Mouse (Mus musculus) cerebellum, adult 2 months (tissue): ENCODE measurements around the gene Bcat1. TPM values are rescaled to one million over a fixed set of nuclear protein-coding genes. Genes with fewer than 3 reads are reported as not detected.

Experiments used
- DNase-seq, 2 experiments: peaks; one replicate each; pipeline ENCODE4 v3.0.0; 2021
- H3K27ac ChIP-seq: fragments of 200-500 bp; 2 replicates; pipeline ENCODE4 v1.5.1; 2012; ENCODE audit warnings: low read length, control low read depth, inconsistent platforms; ENCODE audit not compliant: insufficient read depth
- H3K27me3 ChIP-seq: fragments of 200-500 bp; 2 replicates; pipeline ENCODE4 v1.6.1; 2012; ENCODE audit warnings: inconsistent platforms, mild to moderate bottlenecking, low read length, moderate library complexity; ENCODE audit not compliant: control insufficient read depth, insufficient read depth
- H3K4me1 ChIP-seq: fragments of 200-500 bp; 2 replicates; pipeline ENCODE4 v1.6.1; 2011; ENCODE audit warnings: low read length; ENCODE audit not compliant: control insufficient read depth, insufficient read depth
- H3K4me3 ChIP-seq: fragments of 200-500 bp; replicated peaks from 2 replicates; pipeline ENCODE3; 2011; ENCODE audit warnings: mild to moderate bottlenecking, low read depth, low read length, control low read depth; ENCODE audit not compliant: insufficient read depth
- CTCF ChIP-seq: fragments of 200-500 bp; IDR thresholded peaks from 2 replicates; pipeline ENCODE4 v1.5.1; 2011; ENCODE audit warnings: low read depth, mild to moderate bottlenecking, control low read depth, low read length, moderate library complexity, borderline replicate concordance; ENCODE audit not compliant: insufficient read depth
- POLR2A ChIP-seq: fragments of 200-500 bp; IDR thresholded peaks from 2 replicates; pipeline ENCODE4 v1.6.1; 2011; ENCODE audit warnings: low read length, control low read depth, borderline replicate concordance; ENCODE audit not compliant: insufficient read depth
- WGBS: fragments of 180-500 bp; shearing (Covaris S2); methylation state at CpG from one replicate; pipeline ENCODE4 v1.1.7; 2018; 5-methylcytosine and 5-hydroxymethylcytosine counted together
- polyA plus RNA-seq: library from polyadenylated mRNA; depleted of rRNA; stranded (reverse); fragments of >200 nt; gene quantifications from 2 replicates; pipeline ENCODE4 v1.2.3, GENCODE M21; 2012

Bcat1 gene
- polyA plus RNA-seq, 1 experiment, result 53.7 TPM

DNA sequence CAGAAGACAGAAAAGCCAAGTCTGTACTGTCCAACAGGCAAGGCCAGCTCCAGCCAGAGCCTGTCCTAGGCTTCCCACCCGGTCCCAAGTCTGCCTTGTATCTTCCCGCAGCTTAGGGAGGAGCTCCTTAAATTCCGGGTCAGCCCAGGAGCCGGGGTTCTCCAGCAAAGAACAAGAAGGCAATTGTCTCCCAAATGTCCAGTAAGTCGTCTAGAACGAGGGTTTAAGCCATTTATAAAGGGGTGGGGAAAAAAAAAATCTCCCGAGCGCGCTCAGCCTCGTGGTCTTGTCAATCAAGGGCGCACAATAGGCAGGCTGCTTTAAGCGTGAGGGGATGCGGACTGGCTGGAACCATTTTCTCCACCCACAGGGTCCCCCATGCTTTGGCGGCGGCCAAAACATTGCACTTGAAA lies 28.5 kb downstream of the Bcat1 start:
- DNase-seq, result peak; percentile 38 to 48
- TF ChIP-seq CTCF (no peak), POLR2A (no peak)
- Histone ChIP-seq H3K4me3 (peak overlapping the region; percentile 54), H3K4me1 (peaks cover 2% of the 10 kb centered on the region; the same call in 1 of the 2 replicates), H3K27ac (no peak overlapping the region), H3K27me3 (no peaks in the 10 kb centered on the region)
- WGBS, result under 1% methylated on average over 15 of the region's 15 CpGs

DNA sequence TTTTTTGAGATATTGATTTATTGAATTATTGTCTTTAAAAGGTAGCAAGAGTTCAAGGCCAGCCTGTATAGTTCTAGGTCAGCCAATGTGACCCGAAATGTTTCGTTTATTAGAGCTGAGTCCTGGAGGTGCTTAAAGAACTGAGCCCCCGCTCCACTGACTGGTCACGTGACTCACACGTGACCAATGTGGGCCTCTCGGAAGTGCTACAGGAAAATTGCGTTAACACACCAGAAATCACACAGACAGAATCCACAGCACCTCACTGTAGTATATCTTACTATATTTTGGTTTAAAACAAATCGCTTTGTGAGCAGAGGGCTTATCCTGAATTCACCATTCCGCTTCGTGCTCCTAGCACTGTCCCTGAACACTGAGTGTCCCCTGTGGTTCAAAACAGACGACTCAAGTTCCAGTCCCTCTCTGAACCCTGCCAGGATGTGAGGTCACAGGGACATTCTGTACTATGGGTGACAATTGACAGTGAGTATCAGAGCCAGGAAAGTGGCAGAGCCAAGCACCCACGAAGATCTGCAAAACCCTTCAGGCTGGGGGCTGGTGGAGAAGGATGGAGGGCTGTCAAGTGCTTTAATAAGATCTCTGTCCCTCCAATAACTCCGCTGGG lies 29.6 kb downstream of the Bcat1 start:
- 78% methylated on average over 13 of the region's 13 CpGs for WGBS
- H3K4me1 ChIP-seq, result peaks cover 2% of the 10 kb centered on the region; the same call in 1 of the 2 replicates
- TF ChIP-seq POLR2A (no peak), CTCF (no peak)
- H3K27me3 ChIP-seq, result no peaks in the 10 kb centered on the region
- DNase-seq, result peak; percentile 18 to 29
- peak overlapping the region; percentile 24 for H3K4me3 ChIP-seq
- H3K27ac ChIP-seq, result peak overlapping the region; percentile 38; the same call in 1 of the 2 replicates

DNA sequence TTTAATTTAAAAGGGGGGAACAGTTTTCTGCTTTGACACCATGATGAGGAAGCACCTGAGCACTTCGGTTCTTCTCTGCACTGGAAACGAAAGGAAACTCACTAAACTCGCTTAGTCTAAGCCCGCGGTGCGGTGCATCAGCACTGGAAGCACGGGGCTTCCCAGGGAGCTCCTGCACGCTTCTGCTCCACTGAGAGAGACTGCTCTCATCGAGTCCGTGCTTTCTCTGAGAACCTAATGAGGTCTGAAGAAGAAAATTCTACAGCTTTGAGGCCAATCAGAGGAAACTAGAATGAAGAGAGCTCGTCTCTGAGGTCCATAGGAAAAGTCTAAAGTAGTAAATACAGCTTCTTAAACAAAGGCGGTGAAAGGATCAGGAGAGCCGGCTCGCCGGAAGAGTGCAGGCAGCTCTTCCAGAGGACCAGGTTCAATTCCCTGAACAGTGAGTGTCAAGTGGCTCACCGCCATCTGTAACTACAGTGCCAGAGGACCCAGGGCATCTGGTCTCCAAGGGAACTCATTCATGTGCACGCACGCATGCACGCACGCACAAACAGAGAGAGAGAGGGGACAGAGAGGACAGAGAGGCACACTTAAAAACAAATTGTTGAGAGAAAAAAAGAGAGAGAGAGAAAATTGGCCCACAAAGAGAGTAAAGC lies 30.9 kb downstream of the Bcat1 start:
- no peaks in the 10 kb centered on the region for H3K27me3 ChIP-seq
- peaks cover 2% of the 10 kb centered on the region; the same call in 1 of the 2 replicates for H3K4me1 ChIP-seq
- no peak overlapping the region for H3K4me3 ChIP-seq
- no peak overlapping the region for H3K27ac ChIP-seq
- no peak for DNase-seq
- WGBS, result 66% methylated on average over 20 of the region's 20 CpGs
- TF ChIP-seq POLR2A (no peak), CTCF (no peak)

DNA sequence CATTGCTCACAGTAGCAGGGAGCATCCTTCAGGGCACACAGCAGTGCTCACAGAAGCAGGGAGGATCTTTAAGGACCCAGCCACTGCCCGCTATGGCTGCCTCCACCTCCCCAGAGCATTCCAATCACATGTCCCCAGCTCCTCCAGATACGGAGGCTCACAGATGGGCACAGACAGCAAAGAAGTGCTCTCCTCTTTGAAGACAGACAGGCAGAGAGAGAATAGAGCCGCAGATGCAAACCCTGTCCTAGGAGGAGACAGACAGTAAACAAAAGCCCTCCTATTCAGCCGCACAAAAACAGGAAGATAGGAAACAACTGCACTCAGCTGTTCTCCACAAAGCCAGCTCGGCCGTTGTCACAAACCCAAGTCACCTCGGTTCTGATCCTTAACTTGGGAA lies 35.3 kb downstream of the Bcat1 start:
- no peak for TF ChIP-seq POLR2A
- no peak for TF ChIP-seq CTCF
- DNase-seq, result no peak
- Histone ChIP-seq H3K27me3 (no peaks in the 10 kb centered on the region), H3K27ac (no peak overlapping the region; the same call in 1 of the 2 replicates), H3K4me3 (no peak overlapping the region), H3K4me1 (no peaks in the 10 kb centered on the region; the same call in 1 of the 2 replicates)
- 54% methylated on average over 7 of the region's 7 CpGs for WGBS

DNA sequence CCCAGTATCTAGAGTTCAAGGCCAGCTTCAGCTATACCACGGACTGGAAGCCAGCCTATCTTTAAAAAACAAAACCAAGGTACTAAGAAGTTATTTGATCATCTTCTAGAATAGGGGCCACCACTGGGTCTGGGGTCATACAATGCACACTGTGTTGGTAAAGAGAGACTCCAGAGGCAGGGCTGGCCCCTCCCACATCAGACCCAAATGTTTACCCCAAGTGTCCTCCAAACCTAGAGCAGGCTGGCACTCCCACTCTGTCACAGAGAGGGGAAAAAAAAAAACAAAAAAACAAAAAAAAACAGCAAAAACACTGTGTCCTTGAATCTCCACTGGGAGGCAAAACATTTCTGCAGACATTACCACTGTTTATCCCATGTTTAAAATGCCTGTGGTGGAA lies 38.4 kb downstream of the Bcat1 start:
- H3K27ac ChIP-seq, result no peak overlapping the region
- no peak for TF ChIP-seq POLR2A
- TF ChIP-seq CTCF, result no peak
- DNase-seq, result no peak
- WGBS, result 94% methylated on average over 1 of the region's 1 CpGs
- H3K4me3 ChIP-seq, result no peak overlapping the region
- no peaks in the 10 kb centered on the region for H3K27me3 ChIP-seq
- H3K4me1 ChIP-seq, result no peaks in the 10 kb centered on the region; the same call in 1 of the 2 replicates

DNA sequence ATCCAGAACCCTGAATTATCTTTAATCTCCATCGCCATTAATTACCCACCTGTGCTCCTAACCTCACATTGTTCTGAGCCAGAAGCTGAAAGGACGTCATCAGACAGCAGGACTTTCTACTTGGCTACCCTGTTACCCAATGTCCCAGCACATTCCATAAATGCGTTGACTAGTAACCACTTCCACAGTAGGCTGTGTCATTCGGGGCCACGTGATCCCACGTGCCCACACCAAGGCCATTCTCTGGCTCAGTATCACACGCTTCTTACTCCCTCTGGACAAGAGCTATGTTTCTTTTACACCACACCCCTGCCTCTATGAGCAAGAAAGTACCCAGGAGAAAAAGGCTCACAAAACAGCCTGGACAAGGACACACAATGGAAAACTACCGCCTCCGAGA lies 40.6 kb downstream of the Bcat1 start:
- Histone ChIP-seq H3K4me1 (no peaks in the 10 kb centered on the region; the same call in 1 of the 2 replicates), H3K27ac (no peak overlapping the region), H3K4me3 (no peak overlapping the region), H3K27me3 (no peaks in the 10 kb centered on the region)
- no peak for TF ChIP-seq CTCF
- TF ChIP-seq POLR2A, result no peak
- no peak for DNase-seq
- 91% methylated on average over 9 of the region's 9 CpGs for WGBS

DNA sequence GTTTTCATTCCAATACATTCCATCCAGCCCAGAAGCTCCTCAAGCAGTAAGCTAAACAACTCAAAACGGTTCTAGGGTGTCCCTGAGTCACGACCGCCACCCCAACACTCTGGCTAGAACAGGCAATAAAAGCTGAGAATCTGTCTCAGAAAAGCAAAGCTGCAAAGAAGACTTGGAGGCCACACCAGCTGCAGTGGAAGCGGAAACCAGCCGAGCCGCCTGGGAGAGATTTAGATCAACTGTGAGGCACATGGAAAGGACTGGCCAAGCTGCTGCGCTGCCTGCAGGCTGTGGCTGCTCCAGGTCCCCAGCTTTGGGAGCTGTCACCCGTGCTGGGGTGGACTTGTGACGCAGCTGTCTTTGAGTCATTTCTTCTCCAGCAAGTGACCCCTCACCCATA lies 45.4 kb downstream of the Bcat1 start:
- Histone ChIP-seq H3K4me1 (no peaks in the 10 kb centered on the region), H3K27ac (no peak overlapping the region), H3K27me3 (no peaks in the 10 kb centered on the region), H3K4me3 (no peak overlapping the region)
- TF ChIP-seq POLR2A (no peak), CTCF (no peak)
- 87% methylated on average over 9 of the region's 9 CpGs for WGBS
- DNase-seq, result no peak

DNA sequence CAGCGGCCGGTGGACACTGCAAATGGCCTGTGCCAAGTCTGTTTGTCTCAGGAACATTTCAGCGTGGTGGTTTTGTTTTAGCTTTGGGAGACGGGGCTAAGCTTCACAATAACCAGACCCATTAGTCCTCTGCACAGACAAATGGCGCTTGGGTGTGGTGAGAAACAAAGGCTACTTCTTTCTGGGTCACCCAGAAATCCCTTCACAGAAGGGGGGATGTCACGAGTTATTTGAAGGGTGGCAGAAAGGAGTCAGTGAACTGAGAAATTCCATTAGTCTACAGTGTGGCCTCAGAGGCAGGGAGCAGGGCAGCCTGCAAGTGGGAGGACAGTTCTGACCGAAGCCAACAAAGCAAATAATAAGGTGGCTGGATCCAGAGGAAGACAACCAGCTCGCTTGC lies 52.0 kb downstream of the Bcat1 start:
- Histone ChIP-seq H3K4me1 (no peaks in the 10 kb centered on the region), H3K27ac (no peak overlapping the region), H3K27me3 (no peaks in the 10 kb centered on the region), H3K4me3 (no peak overlapping the region)
- no peak for DNase-seq
- TF ChIP-seq POLR2A (no peak), CTCF (no peak)
- WGBS, result 82% methylated on average over 8 of the region's 8 CpGs
